8 mouse cellular contexts compared by ENCODE assay signal in genomic region chr10:11343205-11344141, GRCm38 (mm10). TPM values are rescaled to one million over a fixed set of nuclear protein-coding genes. Genes with fewer than 3 reads are reported as not detected.
DNase-seq lines count a peak whose midpoint lies in the region; ATAC-seq and TF ChIP-seq lines count a peak whose summit lies in the region.

Gene Epm2a, plus strand, starts transcription at chr10:11343404.

- no peaks in the 10 kb centered on the region for H3K27me3 ChIP-seq in heart, embryonic 10.5 days (ENCODE audit: insufficient read depth, poor library complexity, severe bottlenecking)
- no peaks in the 10 kb centered on the region for H3K27me3 ChIP-seq in kidney, embryonic 15.5 days

- peak; percentile 99 for ATAC-seq in kidney, embryonic 15.5 days (replicated peaks; ENCODE audit: low FRiP score)

- peak within 1 kb of the TSS; percentile 93 for H3K9ac ChIP-seq in kidney, embryonic 15.5 days

- peak; percentile 70 for DNase-seq in 3T3-L1 (ENCODE audit: low read depth, low spot score)
- peak; percentile 91 for DNase-seq in heart, embryonic 10.5 days (ENCODE audit: low spot score)
- DNase-seq in liver, result peak; percentile 87
- DNase-seq in monocyte, adult 2 months (ENCODE audit: low read depth in 1 of 2, low spot score in 2 of 2), result peak; percentile 27 to 44
- DNase-seq in spleen, postnatal 14 days (ENCODE audit: low spot score in 2 of 2), result peak; percentile 55 to 63

- H3K36me3 ChIP-seq in heart, embryonic 10.5 days, result no peaks in the 10 kb centered on the region
- H3K36me3 ChIP-seq in kidney, embryonic 15.5 days, result no peaks in the 10 kb centered on the region

- no peak for TF ChIP-seq CTCF in bone marrow, adult 2 months (IDR thresholded peaks at IDR 0.05; ENCODE audit: control insufficient read depth, insufficient read depth, low read length)
- TF ChIP-seq CTCF in embryonic fibroblast, embryonic 13.5 days (IDR thresholded peaks at IDR 0.05; ENCODE audit: borderline replicate concordance, insufficient read depth, low read length), result no peak

- TF ChIP-seq POLR2A in bone marrow, adult 2 months (IDR thresholded peaks at IDR 0.05; ENCODE audit: borderline replicate concordance, control insufficient read depth, low read depth, low read length), result no peak; the same call in 1 of the 2 replicates
- TF ChIP-seq POLR2A in embryonic fibroblast, embryonic 13.5 days (IDR thresholded peaks at IDR 0.05; ENCODE audit: low read depth, low read length), result peak; percentile 56; the same call in 1 of the 2 replicates

- H3K4me3 ChIP-seq in bone marrow, adult 2 months (replicated peaks; ENCODE audit: control insufficient read depth, low read depth, low read length), result peak within 1 kb of the TSS; percentile 79
- peak within 1 kb of the TSS; percentile 62 for H3K4me3 ChIP-seq in embryonic fibroblast, embryonic 13.5 days (ENCODE audit: insufficient read depth, low read length)
- peak within 1 kb of the TSS; percentile 75 for H3K4me3 ChIP-seq in heart, embryonic 10.5 days
- H3K4me3 ChIP-seq in kidney, embryonic 15.5 days (replicated peaks), result peak within 1 kb of the TSS; percentile 74

- H3K4me2 ChIP-seq in kidney, embryonic 15.5 days, result peak within 1 kb of the TSS; percentile 77

- under 1% methylated on average over 105 of the region's 106 CpGs for WGBS in bone marrow, adult 2 months
- WGBS in heart, embryonic 10.5 days, result under 1% methylated on average over 105 of the region's 106 CpGs
- WGBS in kidney, embryonic 15.5 days, result under 1% methylated on average over 106 of the region's 106 CpGs

- no peaks in the 10 kb centered on the region for H3K9me3 ChIP-seq in heart, embryonic 10.5 days
- no peaks in the 10 kb centered on the region for H3K9me3 ChIP-seq in kidney, embryonic 15.5 days (replicated peaks)

- peak within 1 kb of the TSS; percentile 88 for H3K27ac ChIP-seq in bone marrow, adult 2 months (ENCODE audit: control insufficient read depth, insufficient read depth, low read depth, low read length, poor library complexity)
- peak within 1 kb of the TSS; percentile 77 for H3K27ac ChIP-seq in embryonic fibroblast, embryonic 13.5 days (ENCODE audit: insufficient read depth, low read length)
- H3K27ac ChIP-seq in heart, embryonic 10.5 days, result peak within 1 kb of the TSS; percentile 99
- peak within 1 kb of the TSS; percentile 97 for H3K27ac ChIP-seq in kidney, embryonic 15.5 days

- H3K4me1 ChIP-seq in bone marrow, adult 2 months (ENCODE audit: control insufficient read depth, insufficient read depth, low read length), result no peaks in the 10 kb centered on the region
- no peaks in the 10 kb centered on the region for H3K4me1 ChIP-seq in embryonic fibroblast, embryonic 13.5 days (ENCODE audit: control insufficient read depth, insufficient read depth, low read length)
- H3K4me1 ChIP-seq in heart, embryonic 10.5 days, result no peaks in the 10 kb centered on the region
- H3K4me1 ChIP-seq in kidney, embryonic 15.5 days, result no peaks in the 10 kb centered on the region

RNA-seq across cellular contexts. Expression of gene Epm2a, which starts in this region (rescaled TPM):
- polyA plus RNA-seq in bone marrow, adult 2 months (2011; ENCODE audit: insufficient read depth, insufficient read length, low replicate concordance, missing spikeins), result 1.4 TPM in 1 of 2 replicates, not detected in the other
- polyA plus RNA-seq in embryonic fibroblast, embryonic 13.5 days (2011; ENCODE audit: insufficient read length, low read depth, missing spikeins), result 1.9 and 2.9 TPM in 2 replicates
- polyA plus RNA-seq in heart, embryonic 10.5 days (2016; fragmentation: Nextera tagmentation; extraction: Ambion mirVana), result 0.43 and 0.48 TPM in 2 replicates
- polyA plus RNA-seq in kidney, embryonic 15.5 days (2015; fragmentation: Nextera tagmentation; extraction: Ambion mirVana), result 0.24 and 0.25 TPM in 2 replicates

Comparison
In these comparisons a context has a peak if more than half of its experiments do, and no peak if none do; other contexts are left out.
1. Peak in every context shown above with its lines: DNase-seq, ATAC-seq, H3K4me3 ChIP-seq and H3K27ac ChIP-seq.
2. Peak in DNase-seq, H3K4me3 ChIP-seq and H3K27ac ChIP-seq in heart, embryonic 10.5 days; RNA of the gene not detected or under 1 TPM.
3. Peak in ATAC-seq, H3K4me3 ChIP-seq, H3K27ac ChIP-seq, H3K9ac ChIP-seq and H3K4me2 ChIP-seq in kidney, embryonic 15.5 days; RNA of the gene not detected or under 1 TPM.
4. DNase-seq: peak in every context shown above with its lines; median percentile 91 in heart, embryonic 10.5 days; 87 in liver; 70 in 3T3-L1; 59 in spleen, postnatal 14 days; 36 in monocyte, adult 2 months.